Mouse (Mus musculus) myocyte (in vitro differentiated cells): ENCODE data around the gene Armc3. TPM values are rescaled to one million over a fixed set of nuclear protein-coding genes. Genes with fewer than 3 reads are reported as not detected.
A peak's percentile ranks its signal among the peaks of the same experiment; 100 is the strongest.
"Not testable (repeated sequence)": the region's sequence is repeated elsewhere in the genome, so short reads cannot be mapped to it uniquely, and the experiment has no call there.

Experiments
- H3K27me3 ChIP-seq: one replicate; pipeline ENCODE4 v1.6.1; 2011; ENCODE audit not compliant: control insufficient read depth, insufficient read depth, insufficient read length
- H3K36me3 ChIP-seq: one replicate; pipeline ENCODE4 v1.6.1; 2011; ENCODE audit not compliant: control insufficient read depth, insufficient read depth
- H3K4me2 ChIP-seq: one replicate; pipeline ENCODE4 v1.6.1; 2011; ENCODE audit warnings: low read depth, control low read depth
- H3K4me3 ChIP-seq: one replicate; pipeline ENCODE4 v1.5.1; 2011; ENCODE audit warnings: mild to moderate bottlenecking, control low read depth, moderate library complexity
- H3K79me2 ChIP-seq: one replicate; pipeline ENCODE4 v1.6.1; 2011; ENCODE audit not compliant: control insufficient read depth, insufficient read depth
- H3ac ChIP-seq: one replicate; pipeline ENCODE4 v1.6.1; 2011; ENCODE audit not compliant: control insufficient read depth, insufficient read length
- CEBPB ChIP-seq: IDR thresholded peaks from 2 replicates; pipeline ENCODE4 v1.6.1; 2011; ENCODE audit warnings: mild to moderate bottlenecking, moderate library complexity; ENCODE audit not compliant: poor library complexity, insufficient read depth, severe bottlenecking
- E2F4 ChIP-seq: IDR thresholded peaks from one replicate; pipeline ENCODE4 v1.6.1; 2011; ENCODE audit warnings: mild to moderate bottlenecking, control low read depth, moderate library complexity; ENCODE audit not compliant: insufficient read depth
- MAX ChIP-seq: IDR thresholded peaks from one replicate; pipeline ENCODE4 v1.6.1; 2011; ENCODE audit warnings: low read depth, mild to moderate bottlenecking, control low read depth
- MYOD1 ChIP-seq, 3 experiments: IDR thresholded peaks; one replicate each; pipeline ENCODE4 v1.6.1; 2011; ENCODE audit warnings: control low read depth in 2 of 3, low read depth in 2 of 3, mild to moderate bottlenecking in 2 of 3, moderate library complexity in 1 of 3; ENCODE audit not compliant: insufficient read length in 2 of 3, control insufficient read depth in 1 of 3
- MYOG ChIP-seq, 3 experiments: IDR thresholded peaks; one replicate each; pipeline ENCODE4 v1.6.1; 2011; ENCODE audit warnings: control low read depth in 2 of 3, low read depth in 2 of 3, mild to moderate bottlenecking in 2 of 3; ENCODE audit not compliant: insufficient read length in 2 of 3, control insufficient read depth in 1 of 3, insufficient read depth in 1 of 3
- POLR2A ChIP-seq: IDR thresholded peaks from one replicate; pipeline ENCODE4 v1.6.1; 2011; ENCODE audit warnings: low read depth, mild to moderate bottlenecking, control low read depth, moderate library complexity; ENCODE audit not compliant: insufficient read length
- POLR2AphosphoS2 ChIP-seq: IDR thresholded peaks from one replicate; pipeline ENCODE4 v1.6.1; 2011; ENCODE audit warnings: low read depth, control low read depth; ENCODE audit not compliant: insufficient read length
- REST ChIP-seq: IDR thresholded peaks from one replicate; pipeline ENCODE4 v1.6.1; 2011; ENCODE audit warnings: mild to moderate bottlenecking, control low read depth, moderate library complexity; ENCODE audit not compliant: insufficient read depth, insufficient read length
- SRF ChIP-seq: IDR thresholded peaks from one replicate; pipeline ENCODE4 v1.6.1; 2011; ENCODE audit warnings: low read depth; ENCODE audit not compliant: control insufficient read depth, insufficient read length
- TCF12 ChIP-seq: IDR thresholded peaks from one replicate; pipeline ENCODE4 v1.6.1; 2011; ENCODE audit warnings: mild to moderate bottlenecking, control low read depth; ENCODE audit not compliant: poor library complexity, insufficient read depth, severe bottlenecking
- TCF3 ChIP-seq: IDR thresholded peaks from one replicate; pipeline ENCODE4 v1.6.1; 2011; ENCODE audit warnings: low read depth, control low read depth; ENCODE audit not compliant: insufficient read length
- USF1 ChIP-seq: IDR thresholded peaks from one replicate; pipeline ENCODE4 v1.6.1; 2011; ENCODE audit warnings: low read depth, mild to moderate bottlenecking, control low read depth, moderate library complexity
- polyA plus RNA-seq: library from polyadenylated mRNA; unstranded; fragments of >200 nt; fragmentation: generic; extraction: Trizol; gene quantifications from one replicate; pipeline ENCODE4 v1.2.1, GENCODE M21; 2012; ENCODE audit warnings: missing spikeins

The Armc3 gene
- polyA plus RNA-seq, 1 experiment, result not detected

GRCm38 (mm10) chr2:19292366-19292765 lies 93.3 kb downstream of the Armc3 start:
- Histone ChIP-seq H3K27me3 (no peaks in the 10 kb centered on the region), H3ac (no peak overlapping the region), H3K36me3 (no peaks in the 10 kb centered on the region), H3K79me2 (no peaks in the 10 kb centered on the region), H3K4me2 (no peak overlapping the region), H3K4me3 (no peak overlapping the region)
- TF ChIP-seq SRF, result no peak
- TF ChIP-seq USF1, result no peak
- TF ChIP-seq POLR2AphosphoS2, result no peak
- TF ChIP-seq TCF3, result no peak
- no peak for TF ChIP-seq TCF12
- no peak for TF ChIP-seq MAX
- no peak for TF ChIP-seq REST
- TF ChIP-seq CEBPB, result no peak
- TF ChIP-seq MYOD1 (IDR thresholded peaks at IDR 0.05; ENCODE audit: control insufficient read depth in 1 of 3, insufficient read length in 2 of 3, low read depth in 2 of 3), result no peak
- TF ChIP-seq MYOG (IDR thresholded peaks at IDR 0.05; ENCODE audit: control insufficient read depth in 1 of 3, insufficient read depth in 1 of 3, insufficient read length in 2 of 3, low read depth in 2 of 3), result no peak
- no peak for TF ChIP-seq E2F4
- TF ChIP-seq POLR2A, result no peak

GRCm38 (mm10) chr2:19300345-19301089 lies 101.4 kb downstream of the Armc3 start:
- TF ChIP-seq USF1, result no peak
- TF ChIP-seq TCF12, result no peak
- no peak for TF ChIP-seq TCF3
- TF ChIP-seq POLR2A, result no peak
- TF ChIP-seq REST, result no peak
- no peak for TF ChIP-seq SRF
- no peak for TF ChIP-seq MYOD1 (IDR thresholded peaks at IDR 0.05; ENCODE audit: control insufficient read depth in 1 of 3, insufficient read length in 2 of 3, low read depth in 2 of 3)
- TF ChIP-seq POLR2AphosphoS2, result no peak
- no peak for TF ChIP-seq E2F4
- no peak for TF ChIP-seq MAX
- TF ChIP-seq CEBPB, result no peak
- no peak for TF ChIP-seq MYOG (IDR thresholded peaks at IDR 0.05; ENCODE audit: control insufficient read depth in 1 of 3, insufficient read depth in 1 of 3, insufficient read length in 2 of 3, low read depth in 2 of 3)
- Histone ChIP-seq H3K27me3 (no peaks in the 10 kb centered on the region), H3ac (no peak overlapping the region), H3K4me2 (peak overlapping the region; percentile 54), H3K36me3 (no peaks in the 10 kb centered on the region), H3K79me2 (no peaks in the 10 kb centered on the region), H3K4me3 (no peak overlapping the region)

GRCm38 (mm10) chr2:19301251-19301650 lies 102.1 kb downstream of the Armc3 start:
- H3ac ChIP-seq, result no peak overlapping the region
- H3K79me2 ChIP-seq, result no peaks in the 10 kb centered on the region
- peak overlapping the region; percentile 54 for H3K4me2 ChIP-seq
- TF ChIP-seq SRF (no peak), USF1 (no peak), E2F4 (no peak), CEBPB (no peak), REST (no peak), TCF12 (no peak), MYOD1 (IDR thresholded peaks at IDR 0.05; ENCODE audit: control insufficient read depth in 1 of 3, insufficient read length in 2 of 3, low read depth in 2 of 3) (no peak), POLR2AphosphoS2 (no peak), POLR2A (no peak), MAX (no peak), MYOG (IDR thresholded peaks at IDR 0.05; ENCODE audit: control insufficient read depth in 1 of 3, insufficient read depth in 1 of 3, insufficient read length in 2 of 3, low read depth in 2 of 3) (no peak), TCF3 (no peak)
- H3K4me3 ChIP-seq, result no peak overlapping the region
- no peaks in the 10 kb centered on the region for H3K27me3 ChIP-seq
- no peaks in the 10 kb centered on the region for H3K36me3 ChIP-seq

- H3K36me3 ChIP-seq, H3K79me2 ChIP-seq, H3ac ChIP-seq, H3K27me3 ChIP-seq, H3K4me2 ChIP-seq, H3K4me3 ChIP-seq: not testable (repeated sequence)
Measured at GRCm38 (mm10) chr2:19303087-19303486, 104.0 kb downstream of the Armc3 start.

GRCm38 (mm10) chr2:19310498-19310897 lies 111.4 kb downstream of the Armc3 start:
- Histone ChIP-seq H3K36me3 (no peaks in the 10 kb centered on the region), H3ac (no peak overlapping the region), H3K27me3 (no peaks in the 10 kb centered on the region), H3K4me3 (no peak overlapping the region), H3K79me2 (no peaks in the 10 kb centered on the region), H3K4me2 (no peak overlapping the region)
- TF ChIP-seq USF1 (no peak), POLR2A (no peak), TCF12 (no peak), TCF3 (no peak), E2F4 (no peak)
